Mouse (Mus musculus) bone marrow, adult 2 months (tissue): ENCODE measurements around the gene Nek7.

Experiments
- CTCF ChIP-seq: fragments of 200-500 bp; IDR thresholded peaks from 2 replicates; pipeline ENCODE4 v1.5.1; 2011; ENCODE audit warnings: low read length, control low read depth; ENCODE audit not compliant: control insufficient read depth, insufficient read depth
- POLR2A ChIP-seq: fragments of 200-500 bp; IDR thresholded peaks from 2 replicates; pipeline ENCODE4 v1.6.1; 2011; ENCODE audit warnings: low read depth, mild to moderate bottlenecking, control low read depth, low read length, borderline replicate concordance; ENCODE audit not compliant: control insufficient read depth

DNA sequence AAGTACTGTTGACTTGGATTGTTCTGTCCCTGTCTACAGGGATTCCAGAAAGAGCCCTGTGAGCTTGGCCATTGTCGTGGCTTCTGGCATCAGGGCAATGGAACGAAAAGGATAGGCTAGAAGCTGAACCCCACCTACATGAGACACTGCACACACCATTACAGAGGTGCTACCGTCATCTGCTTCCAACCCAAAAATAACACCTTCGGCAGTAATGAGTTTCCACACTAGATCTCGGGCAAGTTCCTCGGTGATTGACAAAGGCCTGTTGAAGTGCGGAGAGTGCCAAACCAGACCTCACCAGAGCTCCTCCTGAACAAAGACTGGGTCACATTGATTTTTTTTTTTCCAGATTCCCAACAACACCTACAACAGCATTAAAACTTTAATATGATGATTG lies 40.7 kb downstream of the Nek7 start:
- TF ChIP-seq POLR2A (no peak), CTCF (no peak)
